Mouse (Mus musculus) forebrain, postnatal 0 days (tissue): ENCODE data around the gene 4930404N11Rik. TPM values are rescaled to one million over a fixed set of nuclear protein-coding genes. Genes with fewer than 3 reads are reported as not detected.

ENCODE experiments used
- ATAC-seq: fragments of 200-750 bp; cut with Nextera tagmentation; 2 replicates; pipeline ENCODE4 v1.8.0; 2017; ENCODE audit warnings: mild to moderate bottlenecking, moderate library complexity
- DNase-seq: peaks from one replicate; pipeline ENCODE4 v3.0.0-alpha.2; 2015
- H3K27ac ChIP-seq: fragments of 300-500 bp; sonication (generic); 2 replicates; pipeline ENCODE4 v1.5.1; 2014; ENCODE audit warnings: low read depth, mild to moderate bottlenecking, antibody characterized with exemption, low read length, moderate library complexity, mixed read lengths
- H3K27me3 ChIP-seq: fragments of 300-500 bp; sonication (generic); 2 replicates; pipeline ENCODE4 v1.6.1; 2014; ENCODE audit warnings: mild to moderate bottlenecking, low read length, mixed read lengths; ENCODE audit not compliant: insufficient read depth
- H3K36me3 ChIP-seq: fragments of 300-500 bp; sonication (generic); 2 replicates; pipeline ENCODE4 v1.6.1; 2014; ENCODE audit warnings: mild to moderate bottlenecking, moderate library complexity; ENCODE audit not compliant: insufficient read depth
- H3K4me1 ChIP-seq: fragments of 300-500 bp; sonication (generic); 2 replicates; pipeline ENCODE4 v1.6.1; 2014; ENCODE audit warnings: antibody characterized with exemption; ENCODE audit not compliant: insufficient read depth
- H3K4me2 ChIP-seq: fragments of 300-500 bp; sonication (generic); 2 replicates; pipeline ENCODE4 v1.6.1; 2014; ENCODE audit warnings: low read depth, mild to moderate bottlenecking, moderate library complexity
- H3K4me3 ChIP-seq: fragments of 300-500 bp; sonication (generic); 2 replicates; pipeline ENCODE4 v1.5.1; 2014; ENCODE audit warnings: low read depth, low read length, mixed read lengths
- H3K9ac ChIP-seq: fragments of 300-500 bp; sonication (generic); 2 replicates; pipeline ENCODE4 v1.6.1; 2014; ENCODE audit warnings: mild to moderate bottlenecking
- H3K9me3 ChIP-seq: fragments of 300-500 bp; sonication (generic); 2 replicates; pipeline ENCODE4 v1.6.1; 2016; ENCODE audit warnings: low read length
- CTCF ChIP-seq: sonication (generic); IDR thresholded peaks from 2 replicates; pipeline ENCODE4 v1.5.1; 2016; ENCODE audit warnings: antibody characterized with exemption, control low read depth, low read depth
- WGBS: fragments of 180-500 bp; shearing (Covaris S2); extraction: QIAGEN DNeasy Blood & Tissue Kit; methylation state at CpG from one replicate; pipeline ENCODE4 v1.1.7; 2014; 5-methylcytosine and 5-hydroxymethylcytosine counted together
- polyA plus RNA-seq: library from polyadenylated mRNA; unstranded; fragments of >200 nt; fragmentation: Nextera tagmentation; extraction: Ambion mirVana; gene quantifications from 2 replicates; pipeline ENCODE4 v1.2.1, GENCODE M21; 2015
- total RNA-seq: library from RNA; depleted of rRNA; stranded (reverse); fragments of >200 nt; gene quantifications from 2 replicates; pipeline ENCODE4 v1.2.3, GENCODE M21; 2014

The 4930404N11Rik gene
- total and polyA plus RNA-seq, 2 experiments from 2014 or later, result 0.16 TPM; not detected in 1

- peaks cover 9% of the 10 kb centered on the region for H3K4me1 ChIP-seq
- 0 out of 2 replicates have a peak overlapping the region, but pooled peaks have one; percentile 5 for H3K4me2 ChIP-seq
- WGBS, result 23% methylated on average over 7 of the region's 7 CpGs
- no peak for TF ChIP-seq CTCF
- peaks cover 30% of the 10 kb centered on the region for H3K36me3 ChIP-seq
- no peaks in the 10 kb centered on the region for H3K9me3 ChIP-seq
- H3K9ac ChIP-seq, result 0 out of 2 replicates have a peak overlapping the region, but pooled peaks have one; percentile 18
- no peaks in the 10 kb centered on the region for H3K27me3 ChIP-seq
- ATAC-seq, result no peak
- H3K4me3 ChIP-seq, result no peak overlapping the region
- H3K27ac ChIP-seq, result peak overlapping the region; percentile 70
- DNase-seq, result no peak
Observed at GRCm38 (mm10) chr10:81402227-81402765, 36.7 kb upstream of the 4930404N11Rik start.

GRCm38 (mm10) chr10:81401521-81402226 lies 36.1 kb upstream of the 4930404N11Rik start:
- Histone ChIP-seq H3K36me3 (peaks cover 25% of the 10 kb centered on the region), H3K27me3 (no peaks in the 10 kb centered on the region), H3K4me2 (0 out of 2 replicates have a peak overlapping the region, but pooled peaks have one; percentile 5), H3K4me3 (no peak overlapping the region), H3K27ac (peak overlapping the region; percentile 70), H3K4me1 (peaks cover 9% of the 10 kb centered on the region), H3K9me3 (no peaks in the 10 kb centered on the region), H3K9ac (0 out of 2 replicates have a peak overlapping the region, but pooled peaks have one; percentile 18)
- no peak for TF ChIP-seq CTCF
- DNase-seq, result peak; percentile 63
- WGBS, result 8% methylated on average over 18 of the region's 18 CpGs
- ATAC-seq, result peak; percentile 62

GRCm38 (mm10) chr10:81401205-81401520 lies 35.5 kb upstream of the 4930404N11Rik start:
- Histone ChIP-seq H3K36me3 (peaks cover 20% of the 10 kb centered on the region), H3K4me2 (peak overlapping the region; percentile 44; the same call in 1 of the 2 replicates), H3K4me1 (peaks cover 9% of the 10 kb centered on the region), H3K9me3 (no peaks in the 10 kb centered on the region), H3K27me3 (no peaks in the 10 kb centered on the region), H3K27ac (peak overlapping the region; percentile 70), H3K9ac (no peak overlapping the region), H3K4me3 (peak overlapping the region; percentile 20)
- ATAC-seq (peak; percentile 60), DNase-seq (peak; percentile 68)
- TF ChIP-seq CTCF, result no peak
- WGBS, result 34% methylated on average over 10 of the region's 10 CpGs

GRCm38 (mm10) chr10:81400371-81401204 lies 35.0 kb upstream of the 4930404N11Rik start:
- peak overlapping the region; percentile 44 for H3K4me2 ChIP-seq
- H3K27me3 ChIP-seq, result no peaks in the 10 kb centered on the region
- H3K4me1 ChIP-seq, result peaks cover 9% of the 10 kb centered on the region
- no peaks in the 10 kb centered on the region for H3K9me3 ChIP-seq
- DNase-seq (no peak), ATAC-seq (no peak)
- WGBS, result 50% methylated on average over 22 of the region's 22 CpGs
- peak overlapping the region; percentile 20 for H3K4me3 ChIP-seq
- peak overlapping the region; percentile 70 for H3K27ac ChIP-seq
- H3K36me3 ChIP-seq, result peaks cover 15% of the 10 kb centered on the region
- peak overlapping the region; percentile 40 for H3K9ac ChIP-seq
- no peak for TF ChIP-seq CTCF

- Histone ChIP-seq H3K9me3 (no peaks in the 10 kb centered on the region), H3K9ac (peak overlapping the region; percentile 40; the same call in 1 of the 2 replicates), H3K4me1 (peaks cover 9% of the 10 kb centered on the region), H3K4me3 (peak overlapping the region; percentile 20; the same call in 1 of the 2 replicates), H3K27me3 (no peaks in the 10 kb centered on the region), H3K4me2 (peak overlapping the region; percentile 44), H3K36me3 (peaks cover 14% of the 10 kb centered on the region), H3K27ac (no peak overlapping the region)
- no peak for TF ChIP-seq CTCF
- ATAC-seq, result no peak
- DNase-seq, result no peak
- WGBS, result 79% methylated on average over 18 of the region's 18 CpGs
Observed at GRCm38 (mm10) chr10:81399798-81400308, 34.2 kb upstream of the 4930404N11Rik start.

- DNase-seq, result no peak
- Histone ChIP-seq H3K4me3 (no peak overlapping the region), H3K4me1 (peaks cover 9% of the 10 kb centered on the region), H3K27me3 (no peaks in the 10 kb centered on the region), H3K9me3 (no peaks in the 10 kb centered on the region), H3K9ac (no peak overlapping the region), H3K4me2 (peak overlapping the region; percentile 44), H3K27ac (no peak overlapping the region), H3K36me3 (peaks cover 14% of the 10 kb centered on the region)
- no peak for TF ChIP-seq CTCF
- WGBS, result 85% methylated on average over 5 of the region's 5 CpGs
- ATAC-seq, result no peak
Observed at GRCm38 (mm10) chr10:81399296-81399695, 33.7 kb upstream of the 4930404N11Rik start.
